Mouse (Mus musculus): Measurements from ENCODE around the gene E2f6. TPM values are rescaled to one million over a fixed set of nuclear protein-coding genes. Genes with fewer than 3 reads are reported as not detected.

The E2f6 gene
- polyA plus RNA-seq, 1 experiment from 2014 or later, result 65.4 TPM

- Histone ChIP-seq H3K4me3 (no peak overlapping the region), H3K27ac (no peak overlapping the region), H3K36me3 (no peaks in the 10 kb centered on the region), H3K9ac (no peak overlapping the region), H3K4me1 (peaks cover 8% of the 10 kb centered on the region), H3K9me3 (no peaks in the 10 kb centered on the region), H3K4me2 (no peak overlapping the region), H3K27me3 (no peaks in the 10 kb centered on the region)
- ATAC-seq (ENCODE audit: insufficient number of reproducible peaks, insufficient read depth, low FRiP score, low TSS enrichment, low read depth), result no peak
- WGBS, result 96% methylated on average over 1 of the region's 1 CpGs
These were observed 68.6 kb downstream of the E2f6 start for GRCm38 (mm10) chr12:16879369-16879768.

GRCm38 (mm10) chr12:16880077-16880476, 69.3 kb downstream of the E2f6 start:
- H3K4me3 ChIP-seq, result no peak overlapping the region
- no peak for ATAC-seq (ENCODE audit: insufficient number of reproducible peaks, insufficient read depth, low FRiP score, low TSS enrichment, low read depth)
- H3K27me3 ChIP-seq, result no peaks in the 10 kb centered on the region
- 91% methylated on average over 4 of the region's 4 CpGs for WGBS
- H3K4me2 ChIP-seq, result no peak overlapping the region
- no peaks in the 10 kb centered on the region for H3K36me3 ChIP-seq
- no peak overlapping the region for H3K27ac ChIP-seq
- H3K9me3 ChIP-seq, result no peaks in the 10 kb centered on the region
- no peak overlapping the region for H3K9ac ChIP-seq
- peaks cover under 1% of the 10 kb centered on the region for H3K4me1 ChIP-seq

- WGBS, result 88% methylated on average over 3 of the region's 3 CpGs
- no peak overlapping the region for H3K9ac ChIP-seq
- no peak overlapping the region for H3K4me3 ChIP-seq
- H3K27ac ChIP-seq, result no peak overlapping the region
- no peak for ATAC-seq (ENCODE audit: insufficient number of reproducible peaks, insufficient read depth, low FRiP score, low TSS enrichment, low read depth)
- no peaks in the 10 kb centered on the region for H3K9me3 ChIP-seq
- H3K4me2 ChIP-seq, result no peak overlapping the region
- H3K4me1 ChIP-seq, result no peaks in the 10 kb centered on the region
- H3K27me3 ChIP-seq, result no peaks in the 10 kb centered on the region
- no peaks in the 10 kb centered on the region for H3K36me3 ChIP-seq
These were observed 71.7 kb downstream of the E2f6 start for GRCm38 (mm10) chr12:16882442-16882841.

- no peak for ATAC-seq (ENCODE audit: insufficient number of reproducible peaks, insufficient read depth, low FRiP score, low TSS enrichment, low read depth)
- Histone ChIP-seq H3K36me3 (no peaks in the 10 kb centered on the region), H3K27ac (no peak overlapping the region), H3K9me3 (no peaks in the 10 kb centered on the region), H3K27me3 (no peaks in the 10 kb centered on the region), H3K9ac (no peak overlapping the region), H3K4me1 (no peaks in the 10 kb centered on the region), H3K4me3 (no peak overlapping the region), H3K4me2 (no peak overlapping the region)
- 65% methylated on average over 7 of the region's 7 CpGs for WGBS
These were observed 72.3 kb downstream of the E2f6 start for GRCm38 (mm10) chr12:16883111-16883510.

- WGBS, result 86% methylated on average over 4 of the region's 4 CpGs
- H3K4me2 ChIP-seq, result no peak overlapping the region
- no peak for ATAC-seq (ENCODE audit: insufficient number of reproducible peaks, insufficient read depth, low FRiP score, low TSS enrichment, low read depth)
These were observed 73.8 kb downstream of the E2f6 start for GRCm38 (mm10) chr12:16884534-16884933.

GRCm38 (mm10) chr12:16886354-16886753, 75.6 kb downstream of the E2f6 start:
- no peaks in the 10 kb centered on the region for H3K9me3 ChIP-seq
- no peaks in the 10 kb centered on the region for H3K4me1 ChIP-seq
- no peak for ATAC-seq (ENCODE audit: insufficient number of reproducible peaks, insufficient read depth, low FRiP score, low TSS enrichment, low read depth)
- H3K27me3 ChIP-seq, result no peaks in the 10 kb centered on the region
- H3K36me3 ChIP-seq, result no peaks in the 10 kb centered on the region
- WGBS, result 85% methylated on average over 6 of the region's 6 CpGs
- no peak overlapping the region for H3K27ac ChIP-seq
- H3K4me3 ChIP-seq, result no peak overlapping the region
- H3K4me2 ChIP-seq, result no peak overlapping the region
- no peak overlapping the region for H3K9ac ChIP-seq

More at GRCm38 (mm10) chr12:16884534-16884933, 73.8 kb downstream of the E2f6 start:
- Histone ChIP-seq H3K27me3 (no peaks in the 10 kb centered on the region), H3K9ac (no peak overlapping the region), H3K9me3 (no peaks in the 10 kb centered on the region), H3K27ac (no peak overlapping the region), H3K4me1 (no peaks in the 10 kb centered on the region), H3K4me3 (no peak overlapping the region), H3K36me3 (no peaks in the 10 kb centered on the region)

Small RNA genes lying within 50 kb of the gene (microRNA-seq; reads per million reads assigned to microRNA genes)
- gene Gm44305, result not detected

Other genes with a start within 250 kb of the E2f6 start
- 5.9 and 7.7 TPM in 2 replicates for gene Lpin1, start 200.0 kb upstream of the E2f6 start, polyA plus RNA-seq (2015; fragmentation: Nextera tagmentation; extraction: Ambion mirVana)
- not detected in 2 replicates for gene Ntsr2, start 157.6 kb upstream of the E2f6 start, polyA plus RNA-seq (2015; fragmentation: Nextera tagmentation; extraction: Ambion mirVana)
- 2.7 and 2.8 TPM in 2 replicates for gene Greb1, start 10.1 kb upstream of the E2f6 start, polyA plus RNA-seq (2015; fragmentation: Nextera tagmentation; extraction: Ambion mirVana)
- gene Rock2, start 83.9 kb downstream of the E2f6 start, polyA plus RNA-seq (2015; fragmentation: Nextera tagmentation; extraction: Ambion mirVana), result 14.6 and 17.6 TPM in 2 replicates
- 12.8 and 15.4 TPM in 2 replicates for gene Pqlc3, start 189.4 kb downstream of the E2f6 start, polyA plus RNA-seq (2015; fragmentation: Nextera tagmentation; extraction: Ambion mirVana)
- 1.6 and 1.9 TPM in 2 replicates for gene 2410004P03Rik, start 200.8 kb downstream of the E2f6 start, polyA plus RNA-seq (2015; fragmentation: Nextera tagmentation; extraction: Ambion mirVana)

Measured in embryonic facial prominence, embryonic 13.5 days (tissue).